Mouse (Mus musculus) frontal cortex, postnatal 10 days (tissue): ENCODE measurements around the gene Crb3.

Source experiments
- DNase-seq, 2 experiments: peaks; one replicate each; pipeline ENCODE4 v3.0.0; 2022; ENCODE audit warnings: low spot score in 2 of 2, mixed read lengths in 1 of 2

Gene Crb3

GRCm38 (mm10) chr17:57062011-57062521, 3.2 kb downstream of the Crb3 start:
- DNase-seq, result no peak

GRCm38 (mm10) chr17:57062548-57062947, 3.6 kb downstream of the Crb3 start:
- no peak for DNase-seq

GRCm38 (mm10) chr17:57063031-57063430, 4.1 kb downstream of the Crb3 start:
- no peak for DNase-seq

- DNase-seq, result no peak
Measured at GRCm38 (mm10) chr17:57066908-57067307, 8.0 kb downstream of the Crb3 start.

- DNase-seq, result no peak
Measured at GRCm38 (mm10) chr17:57070272-57070671, 11.4 kb downstream of the Crb3 start.

GRCm38 (mm10) chr17:57070699-57071098, 11.8 kb downstream of the Crb3 start:
- DNase-seq, result no peak

- no peak for DNase-seq
Measured at GRCm38 (mm10) chr17:57076916-57077315, 18.0 kb downstream of the Crb3 start.

- no peak for DNase-seq
Measured at GRCm38 (mm10) chr17:57078336-57078735, 19.4 kb downstream of the Crb3 start, which contains the start of gene Dennd1c. Dennd1c (minus strand) TSS chr17:57078514.

- no peak for DNase-seq
Measured at GRCm38 (mm10) chr17:57079919-57080318, 21.0 kb downstream of the Crb3 start.

GRCm38 (mm10) chr17:57081234-57081842, 22.4 kb downstream of the Crb3 start:
- no peak for DNase-seq

- DNase-seq, result no peak
Measured at GRCm38 (mm10) chr17:57082481-57082880, 23.6 kb downstream of the Crb3 start.

GRCm38 (mm10) chr17:57085970-57086757, 27.3 kb downstream of the Crb3 start:
- peak in 1 of 2 experiments; percentile 19 for DNase-seq

- peak; percentile 77 to 83 for DNase-seq
Measured at GRCm38 (mm10) chr17:57087049-57087832, 28.3 kb downstream of the Crb3 start, which contains the start of gene Tubb4a. Tubb4a (minus strand) TSS chr17:57087782.

GRCm38 (mm10) chr17:57094222-57094621, 35.3 kb downstream of the Crb3 start:
- DNase-seq, result no peak

- no peak for DNase-seq
Measured at GRCm38 (mm10) chr17:57095855-57096622, 37.1 kb downstream of the Crb3 start.

- DNase-seq, result peak; percentile 58 to 82
Measured at GRCm38 (mm10) chr17:57096623-57096920, 37.7 kb downstream of the Crb3 start.

- DNase-seq, result no peak
Measured at GRCm38 (mm10) chr17:57098321-57098720, 39.4 kb downstream of the Crb3 start.

- no peak for DNase-seq
Measured at GRCm38 (mm10) chr17:57099629-57100325, 40.9 kb downstream of the Crb3 start.

GRCm38 (mm10) chr17:57102276-57102675, 43.4 kb downstream of the Crb3 start:
- no peak for DNase-seq

GRCm38 (mm10) chr17:57104496-57104895, 45.6 kb downstream of the Crb3 start:
- DNase-seq, result no peak
